Mouse (Mus musculus) liver, embryonic 14.5 days (tissue): Measurements from ENCODE around the gene Fbxl17. TPM values are rescaled to one million over a fixed set of nuclear protein-coding genes. Genes with fewer than 3 reads are reported as not detected.

Source experiments
- ATAC-seq: fragments of 200-750 bp; cut with Nextera tagmentation; 2 replicates; pipeline ENCODE4 v1.8.0; 2017; ENCODE audit warnings: moderate number of reproducible peaks, mild to moderate bottlenecking, moderate library complexity; ENCODE audit not compliant: insufficient read depth
- DNase-seq, 3 experiments: peaks; one replicate each; pipeline ENCODE4 v3.0.0-alpha.2; 2012 to 2013; ENCODE audit warnings: low read depth in 3 of 3, low spot score in 3 of 3
- H3K27ac ChIP-seq: fragments of 300-500 bp; sonication (generic); 2 replicates; pipeline ENCODE4 v1.5.1; 2014; ENCODE audit warnings: moderate library complexity, mild to moderate bottlenecking, control low read depth, inconsistent platforms
- H3K27me3 ChIP-seq: fragments of 300-500 bp; sonication (generic); 2 replicates; pipeline ENCODE4 v1.6.1; 2014; ENCODE audit warnings: mild to moderate bottlenecking, low read length, moderate library complexity; ENCODE audit not compliant: control insufficient read depth, insufficient read depth
- H3K36me3 ChIP-seq: fragments of 300-500 bp; sonication (generic); replicated peaks from 2 replicates; pipeline ENCODE4 v1.6.1; 2014; ENCODE audit warnings: low read depth; ENCODE audit not compliant: control insufficient read depth, insufficient read depth
- H3K4me1 ChIP-seq, 2 experiments: fragments of 200-500 bp in 1 of 2; fragments of 300-500 bp in 1 of 2; sonication (generic) in 1 of 2; replicated peaks; 2 replicates each; pipeline ENCODE4 v1.6.1; 2012 to 2014; ENCODE audit warnings: antibody characterized with exemption in 1 of 2, inconsistent platforms in 1 of 2, low read length in 1 of 2; ENCODE audit not compliant: control insufficient read depth in 2 of 2, insufficient read depth in 2 of 2
- H3K4me2 ChIP-seq: fragments of 300-500 bp; sonication (generic); 2 replicates; pipeline ENCODE4 v1.6.1; 2014; ENCODE audit warnings: low read depth, mild to moderate bottlenecking, control low read depth, moderate library complexity
- H3K4me3 ChIP-seq, 2 experiments: fragments of 200-500 bp in 1 of 2; fragments of 300-500 bp in 1 of 2; sonication (generic) in 1 of 2; 2 replicates each; pipeline ENCODE4 v1.5.1; 2012 to 2014; ENCODE audit warnings: low read depth in 2 of 2, low read length in 2 of 2, mild to moderate bottlenecking in 2 of 2, control low read depth in 1 of 2, inconsistent platforms in 1 of 2, moderate library complexity in 1 of 2; ENCODE audit not compliant: insufficient read depth in 1 of 2
- H3K9ac ChIP-seq: fragments of 300-500 bp; sonication (generic); replicated peaks from 2 replicates; pipeline ENCODE4 v1.6.1; 2014; ENCODE audit warnings: mild to moderate bottlenecking, control low read depth, moderate library complexity
- H3K9me3 ChIP-seq: fragments of 300-500 bp; sonication (generic); 2 replicates; pipeline ENCODE4 v1.6.1; 2016; ENCODE audit warnings: low read length, mixed read lengths; ENCODE audit not compliant: control insufficient read depth
- CTCF ChIP-seq: IDR thresholded peaks from 2 replicates; pipeline ENCODE4 v1.5.1; 2016; ENCODE audit warnings: antibody characterized with exemption, low read depth, control low read depth
- EP300 ChIP-seq: IDR thresholded peaks from 2 replicates; pipeline ENCODE4 v1.6.1; 2016; ENCODE audit warnings: antibody characterized with exemption, low read depth
- WGBS: fragments of 180-500 bp; shearing (Covaris S2); extraction: QIAGEN DNeasy Blood & Tissue Kit; methylation state at CpG from one replicate; pipeline ENCODE4 v1.1.7; 2014; ENCODE audit not compliant: insufficient replicate concordance; 5-methylcytosine and 5-hydroxymethylcytosine counted together
- microRNA-seq: library from miRNA; unstranded; fragments of <30 nt; microRNA quantifications from one replicate; pipeline ENCODE4, GENCODE M21; 2016
- polyA plus RNA-seq, 2 experiments: library from polyadenylated mRNA; depleted of rRNA in 1 of 2; stranded (reverse) in 1 of 2; unstranded in 1 of 2; fragments of >200 nt; fragmentation: Nextera tagmentation in 1 of 2; extraction: Ambion mirVana in 1 of 2; gene quantifications; 2 replicates each; pipeline versions ENCODE4 v1.2.1 to v1.2.3; 2012 to 2014

Fbxl17 gene
- polyA plus RNA-seq, 2 experiments, result 1.9 TPM

GRCm38 (mm10) chr17:63007876-63008275 is 491.9 kb downstream of the Fbxl17 start:
- no peak for DNase-seq
- Histone ChIP-seq H3K9ac (no peak overlapping the region), H3K9me3 (no peaks in the 10 kb centered on the region), H3K27me3 (no peaks in the 10 kb centered on the region), H3K4me1 (no peaks in the 10 kb centered on the region), H3K36me3 (no peaks in the 10 kb centered on the region), H3K27ac (no peak overlapping the region), H3K4me3 (no peak overlapping the region), H3K4me2 (no peak overlapping the region)
- ATAC-seq, result no peak
- TF ChIP-seq EP300 (no peak), CTCF (no peak)
- 70% methylated on average over 12 of the region's 12 CpGs for WGBS

Small RNA genes lying within 50 kb of the gene (microRNA-seq; reads per million reads assigned to microRNA genes)
- gene Gm24813, result not detected
